Mouse (Mus musculus): ENCODE data around the gene Gadd45gip1.

The Gadd45gip1 gene

DNA sequence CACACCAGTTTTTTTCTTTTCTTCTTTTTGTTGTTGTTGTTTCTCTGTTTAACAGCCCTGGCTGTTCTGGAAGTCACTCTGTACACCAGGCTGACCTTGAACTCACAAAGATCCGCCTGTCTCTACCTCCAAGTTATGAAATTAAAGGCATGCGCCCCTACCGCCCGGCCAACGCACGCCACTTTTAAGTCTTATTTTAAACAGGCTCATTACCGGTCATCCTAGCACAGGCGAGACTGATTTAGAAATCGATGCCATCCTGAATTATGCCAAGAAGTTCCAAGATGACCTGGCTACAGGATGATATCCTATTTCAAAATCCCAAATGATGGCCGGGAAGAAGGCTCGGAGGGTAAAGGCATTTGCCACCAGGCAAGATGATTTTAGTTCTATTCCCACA lies at the start of gene Gadd45gip1:
TSS of gene Gadd45gip1 (plus strand) at position 33 of the 400 bp plus-strand sequence.
- DNase-seq = peak; percentile 44 to 51

DNA sequence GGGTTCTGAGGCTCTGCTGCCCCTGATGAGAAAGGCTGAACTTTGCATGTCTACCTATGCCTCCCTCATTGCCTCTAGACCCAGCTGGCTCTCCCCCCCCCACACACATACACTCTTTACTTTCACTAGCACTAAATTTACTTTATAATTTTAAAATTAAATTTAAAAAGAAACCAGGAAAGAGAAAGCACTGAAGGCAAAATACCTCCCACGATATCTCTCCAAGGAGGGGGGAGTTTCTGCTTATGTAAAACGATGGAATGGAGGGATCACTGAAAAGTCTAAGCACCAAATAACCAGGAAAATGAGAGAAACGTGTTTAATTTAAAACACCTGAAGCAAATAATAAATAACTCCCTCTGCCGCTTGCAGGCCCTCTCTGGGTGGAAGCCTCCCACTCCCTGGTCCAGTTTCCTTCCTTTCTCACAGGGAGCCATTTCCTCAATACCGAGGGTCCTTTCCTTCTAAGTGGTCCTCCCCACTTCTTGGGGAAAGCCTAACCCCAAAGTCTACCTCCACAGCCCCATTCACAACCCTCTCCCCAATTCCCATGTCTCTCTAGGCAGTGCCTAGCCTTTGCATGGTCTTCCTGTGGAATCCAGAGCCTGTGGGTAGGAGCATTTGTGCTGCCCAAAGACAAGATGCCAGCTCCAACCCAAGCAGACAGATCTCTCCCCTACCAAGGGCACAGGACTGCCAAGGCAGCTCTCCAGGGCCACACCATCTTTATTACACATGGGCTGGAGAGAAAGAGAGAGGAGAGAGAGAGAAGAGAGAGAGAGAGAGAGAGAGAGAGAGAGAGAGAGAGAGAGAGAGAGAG lies 49.4 kb upstream of the Gadd45gip1 start:
- DNase-seq = no peak

DNA sequence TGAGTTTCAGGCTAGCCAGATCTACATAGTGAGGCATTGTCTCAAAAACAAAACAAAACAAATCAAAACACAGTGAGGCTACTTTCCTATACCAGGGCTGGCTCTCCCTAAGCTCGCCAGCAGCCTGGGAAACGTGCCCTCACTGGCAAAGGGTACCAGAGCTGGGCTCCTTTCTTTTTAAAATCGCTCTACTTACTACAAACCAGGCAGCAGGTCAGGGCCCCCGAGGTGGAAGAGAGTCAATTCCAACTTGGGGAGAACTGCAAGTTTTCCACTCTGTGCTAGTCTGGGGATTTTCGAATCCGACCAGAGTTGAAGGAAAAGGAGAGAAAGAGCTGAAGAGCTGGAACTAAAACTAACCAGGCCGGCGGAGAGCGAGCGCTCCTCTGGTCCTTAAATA lies 48.6 kb upstream of the Gadd45gip1 start:
- DNase-seq = no peak

DNA sequence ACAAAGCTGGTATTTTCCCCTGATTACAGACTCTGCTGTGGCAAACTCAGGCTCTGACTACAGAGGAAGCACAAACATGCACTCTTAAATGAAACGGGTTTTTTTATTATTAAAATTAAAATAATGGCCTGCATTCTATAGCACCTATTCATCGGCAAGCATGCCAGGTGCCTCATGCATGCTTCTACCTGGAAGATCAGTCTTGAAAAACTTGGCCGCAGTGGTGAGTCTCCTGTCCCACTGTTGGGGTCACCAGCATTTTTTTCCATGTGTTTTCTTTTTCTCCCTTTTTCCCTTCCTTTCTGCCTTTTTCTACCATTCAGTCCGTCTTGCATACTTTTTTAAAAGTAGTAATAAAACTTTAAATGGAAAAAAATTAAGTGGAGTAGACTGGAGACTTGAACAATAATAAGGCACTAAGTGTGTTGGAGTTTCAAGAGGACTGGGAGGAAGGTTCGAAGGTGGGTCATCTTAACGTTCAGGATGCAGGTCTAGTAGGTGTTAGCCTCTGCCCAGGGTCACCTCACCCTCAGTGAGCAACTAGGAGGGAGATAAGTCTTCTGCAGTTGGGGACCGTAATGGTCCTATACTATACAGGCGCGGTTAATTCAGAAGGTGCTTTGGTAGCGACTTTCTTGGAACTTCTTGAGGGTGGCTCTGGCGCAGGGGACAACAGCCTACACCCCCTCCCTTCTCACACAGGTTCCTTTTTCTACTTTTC lies 48.0 kb upstream of the Gadd45gip1 start:
- no peak for DNase-seq

DNA sequence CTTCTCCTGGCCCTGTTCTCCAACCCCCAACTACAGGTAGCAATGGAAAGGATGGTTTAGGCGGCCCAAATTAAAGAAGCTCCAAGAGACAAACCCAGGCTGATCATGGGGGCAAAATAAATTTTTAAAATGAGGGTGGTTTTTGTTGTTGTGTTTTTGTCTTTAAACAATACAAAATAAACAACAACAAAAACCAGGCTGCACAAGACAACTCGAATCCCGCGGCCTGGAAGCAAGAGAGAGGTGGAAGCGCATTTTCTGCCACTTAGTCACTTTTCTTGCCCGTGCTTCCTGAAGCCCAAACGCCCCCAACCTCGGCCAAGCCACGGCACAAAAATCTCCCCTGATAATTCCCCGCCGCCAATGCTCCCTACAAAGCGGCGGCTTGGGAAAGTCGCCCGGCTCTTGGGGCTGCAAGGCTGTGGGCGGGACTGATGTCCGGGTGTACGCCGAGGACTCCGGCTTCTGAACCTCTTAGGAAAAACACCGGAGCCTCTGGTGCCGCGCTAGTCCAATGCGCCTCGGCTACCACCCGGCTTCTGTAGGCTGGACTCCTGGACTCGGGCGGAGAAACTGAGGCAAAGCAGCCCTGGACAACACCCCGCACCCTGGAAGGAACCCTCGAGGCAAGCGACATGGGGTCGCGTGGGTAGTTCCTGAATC lies 47.3 kb upstream of the Gadd45gip1 start:
- no peak for DNase-seq

DNA sequence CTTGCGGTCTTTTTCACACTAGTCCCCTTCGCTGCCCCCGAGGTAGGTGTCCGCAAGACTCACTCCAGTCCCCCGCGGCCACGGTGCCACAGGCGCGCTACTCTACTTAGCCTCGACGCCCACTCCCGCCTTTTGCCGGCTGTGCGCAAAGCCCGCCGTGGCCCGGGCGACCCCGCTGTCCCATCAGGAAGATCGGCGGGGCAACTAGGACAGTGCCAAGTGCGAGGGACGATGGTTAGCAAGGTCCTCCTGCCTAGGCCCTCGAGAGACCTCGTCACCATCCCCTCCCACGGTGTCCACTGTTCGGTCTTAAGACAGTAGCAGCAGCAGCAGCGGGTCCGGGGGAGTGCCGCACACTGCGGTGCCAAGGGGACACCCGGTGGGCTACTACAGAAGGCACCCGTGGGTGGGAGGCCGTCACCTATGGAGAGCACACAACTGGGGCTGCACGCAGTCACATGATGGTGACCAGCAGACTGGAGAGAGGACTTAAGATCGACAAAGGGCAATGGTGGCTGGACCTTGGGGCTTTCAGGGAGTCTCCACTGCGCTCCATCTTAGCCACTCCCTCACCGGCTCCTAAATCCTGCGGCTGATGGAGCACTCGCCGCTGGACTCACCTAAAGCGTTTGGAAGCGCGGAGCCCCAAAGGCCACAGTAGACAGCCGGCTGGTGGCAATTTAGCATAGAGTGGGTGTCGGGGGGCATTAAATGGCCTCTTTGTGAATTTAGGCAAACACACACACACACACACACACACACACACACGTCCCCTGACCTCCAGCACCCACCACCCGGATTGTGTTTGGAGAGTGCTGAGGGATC lies 46.4 kb upstream of the Gadd45gip1 start:
- DNase-seq = no peak

DNA sequence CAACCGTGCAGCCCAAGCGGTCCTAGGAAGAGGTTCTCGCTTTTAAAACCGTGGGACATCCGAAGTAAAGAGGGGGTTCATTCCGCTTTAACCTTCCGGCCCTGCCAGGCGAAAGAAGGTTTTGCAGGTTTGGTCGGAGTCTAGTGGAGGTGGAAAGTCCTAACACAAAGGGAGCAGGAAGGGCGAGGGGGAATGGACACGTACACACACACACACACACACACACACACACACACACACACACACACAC lies 45.9 kb upstream of the Gadd45gip1 start:
- no peak for DNase-seq

DNA sequence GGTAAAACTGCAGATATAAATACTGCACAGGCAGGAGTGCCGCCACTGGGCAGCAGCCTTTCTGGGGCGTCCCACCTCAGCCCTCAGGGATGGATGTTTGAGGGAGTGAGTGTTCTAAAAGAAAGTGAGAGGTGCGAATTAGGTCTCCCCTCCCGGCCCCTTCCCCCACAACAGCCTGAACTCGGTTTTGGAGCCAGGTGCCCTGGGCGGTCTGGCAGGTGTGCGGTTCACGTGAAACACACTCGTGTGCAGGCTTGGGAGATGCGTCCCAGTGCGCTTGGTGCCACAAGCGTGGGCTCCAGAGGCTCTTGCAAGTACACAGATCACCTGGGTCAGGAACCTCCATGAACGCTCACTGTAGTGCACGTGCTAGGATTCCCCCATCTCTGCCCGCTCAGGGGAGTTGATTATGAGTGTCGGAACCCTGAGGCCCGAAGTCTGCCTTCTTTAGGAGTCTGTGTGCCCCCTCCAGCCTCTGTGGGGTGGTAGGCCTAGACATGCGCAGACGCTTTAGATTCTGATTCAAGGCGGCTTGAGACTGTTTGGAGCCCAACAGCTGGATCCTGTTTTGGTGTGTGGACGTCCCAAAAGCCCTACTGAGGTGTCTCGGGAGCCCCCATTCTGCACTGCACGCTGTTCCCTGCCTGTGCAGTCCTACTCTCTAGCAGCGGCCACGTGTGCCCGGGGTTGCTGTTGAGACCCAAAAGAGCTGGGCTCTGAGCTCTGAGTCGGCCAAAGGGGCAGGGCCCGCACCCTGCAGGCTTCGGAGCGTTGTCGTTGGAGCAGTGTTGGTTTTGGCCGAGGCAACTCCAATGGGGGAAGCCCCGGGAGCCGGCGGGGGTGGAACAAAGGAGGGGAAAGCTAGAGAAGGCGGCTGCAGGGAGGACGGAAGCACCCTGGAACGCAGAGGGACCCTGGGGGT lies 45.3 kb upstream of the Gadd45gip1 start:
- DNase-seq = peak; percentile 77 to 84

DNA sequence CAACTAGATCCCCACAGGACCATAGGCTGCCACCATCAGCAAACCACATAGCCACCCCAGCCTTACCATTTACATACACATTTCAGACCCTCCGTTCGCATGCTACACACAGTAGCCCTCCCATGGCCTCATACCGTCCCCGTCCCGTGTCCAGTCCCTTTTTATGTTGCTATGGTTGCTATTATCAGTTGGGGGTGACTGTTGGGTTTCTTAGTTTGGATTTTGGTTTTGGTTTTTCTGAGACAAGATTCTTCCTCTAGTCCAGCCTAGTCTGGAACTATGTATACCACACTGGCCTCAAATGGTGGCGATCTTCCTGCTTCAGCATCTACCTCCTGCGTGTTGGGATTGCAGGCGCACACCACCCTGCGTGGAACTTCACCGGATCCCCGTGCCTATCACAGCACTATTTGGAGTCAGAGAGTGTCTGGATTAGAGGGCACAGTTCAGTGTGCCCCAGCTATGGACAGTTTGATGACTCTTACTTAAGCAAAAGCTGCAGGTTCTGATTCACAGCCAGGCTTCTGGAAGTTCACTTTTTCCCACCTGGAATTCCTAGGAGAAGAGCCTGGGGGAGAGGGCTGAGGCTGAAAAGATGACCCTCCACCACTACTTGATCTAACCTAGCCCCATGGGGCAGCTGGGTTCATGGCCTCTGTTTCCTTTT lies 44.4 kb upstream of the Gadd45gip1 start:
- no peak for DNase-seq

DNA sequence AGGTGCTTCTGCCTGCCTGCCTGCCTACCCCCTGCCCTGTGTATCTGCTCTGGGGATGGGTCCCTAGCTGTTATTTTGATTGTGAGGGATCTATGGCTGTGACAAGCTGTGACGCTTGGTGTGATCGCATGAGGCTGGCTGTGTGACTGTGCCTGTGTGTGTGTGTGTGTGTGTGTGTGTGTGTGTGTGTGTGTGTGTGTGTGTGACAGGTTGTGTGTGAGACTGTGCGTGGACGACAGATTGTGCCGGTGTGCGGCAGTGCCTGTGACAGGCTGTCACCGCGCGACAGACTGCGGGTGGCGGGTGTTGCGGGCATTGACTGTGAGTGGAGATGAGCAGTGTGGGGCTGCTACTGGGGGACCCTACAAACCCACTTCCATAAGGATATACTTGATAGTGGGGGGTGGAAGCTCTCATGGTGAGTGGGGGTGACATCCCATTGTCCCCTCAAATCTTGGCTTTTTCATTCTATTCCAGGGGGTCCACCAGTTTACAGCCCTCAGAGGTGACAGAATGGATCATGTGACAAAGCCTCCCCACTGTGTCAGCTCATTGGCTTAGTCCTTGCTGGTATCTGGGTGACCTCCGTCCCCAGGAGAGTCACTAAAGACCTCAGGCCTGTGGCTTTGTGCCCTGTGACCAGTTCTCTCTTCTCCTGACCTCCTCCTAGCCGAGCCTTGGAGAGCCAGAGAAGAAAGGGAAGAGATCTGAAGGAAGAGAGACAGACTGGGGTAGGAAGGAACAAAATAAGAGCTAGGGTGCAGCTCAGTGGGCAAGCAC lies 43.6 kb upstream of the Gadd45gip1 start:
- no peak for DNase-seq

DNA sequence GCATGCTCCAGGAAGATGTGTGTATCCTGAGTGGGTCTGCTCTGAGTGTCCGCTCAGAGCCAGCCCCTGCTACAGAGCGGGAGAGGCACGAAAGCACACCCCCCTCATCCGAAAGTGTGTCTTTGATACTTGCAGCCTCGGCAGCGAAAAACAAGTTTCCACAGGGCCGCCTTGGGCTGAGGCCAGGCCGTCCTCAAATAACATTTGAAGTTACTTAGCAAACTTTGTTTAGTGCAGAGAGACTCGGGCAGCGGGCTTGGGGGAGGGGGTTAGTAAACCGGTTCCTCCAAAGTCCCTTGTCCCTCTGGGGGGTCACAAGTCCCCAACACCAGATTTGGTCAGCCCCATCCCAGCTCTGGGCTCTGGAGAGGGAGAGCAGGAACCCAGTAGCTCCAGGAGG lies 42.4 kb upstream of the Gadd45gip1 start:
- peak; percentile 81 to 89 for DNase-seq

DNA sequence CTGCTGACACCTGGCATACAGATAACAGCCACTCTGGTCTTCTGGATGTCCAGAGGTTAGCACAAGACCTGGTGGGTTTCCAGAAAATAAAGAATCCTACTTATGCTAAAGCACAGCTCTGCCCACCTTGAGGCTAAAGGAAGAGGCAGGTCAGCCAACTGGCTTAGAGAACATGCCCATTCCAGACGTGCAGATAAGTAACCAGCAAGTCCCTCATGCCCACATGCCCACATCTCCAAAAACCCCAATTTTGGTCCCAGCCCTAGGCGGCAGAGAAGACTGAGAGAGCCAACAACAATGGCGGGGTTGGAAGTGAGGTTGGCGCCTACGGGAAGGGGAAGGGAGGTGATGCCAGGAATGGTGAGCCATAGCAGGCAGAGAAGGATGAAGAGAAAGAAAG lies 42.0 kb upstream of the Gadd45gip1 start:
- DNase-seq = no peak

DNA sequence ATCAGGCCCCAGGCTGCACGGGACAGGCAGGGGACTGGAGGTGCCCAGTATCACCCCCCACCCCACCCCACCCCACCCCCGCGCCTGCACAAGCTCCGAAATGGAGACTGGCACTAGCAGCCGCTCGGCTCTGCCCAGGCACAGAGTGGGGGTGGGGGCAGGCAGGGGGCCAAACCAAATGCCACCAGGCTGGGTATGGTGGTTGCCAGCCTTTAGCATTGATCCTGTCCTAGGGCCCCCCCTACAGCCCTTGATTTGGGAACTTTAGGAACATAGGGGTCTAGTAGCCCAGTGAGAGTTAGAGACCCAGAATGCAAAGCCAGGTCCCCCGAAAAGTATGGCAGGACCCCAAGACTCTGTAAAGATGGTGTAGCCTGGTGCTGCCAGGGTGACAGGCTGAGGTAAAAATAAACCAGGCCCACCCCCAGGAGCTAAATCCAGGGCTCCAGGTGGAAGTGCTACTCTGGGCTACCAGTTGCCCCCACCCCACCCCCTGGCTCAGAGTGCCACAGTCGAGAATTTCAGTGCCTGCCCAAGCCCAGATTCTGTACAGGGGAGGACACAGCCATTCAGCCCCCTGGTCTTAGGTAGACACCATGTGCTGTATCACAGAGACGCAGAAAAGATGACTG lies 41.4 kb upstream of the Gadd45gip1 start:
- no peak for DNase-seq

DNA sequence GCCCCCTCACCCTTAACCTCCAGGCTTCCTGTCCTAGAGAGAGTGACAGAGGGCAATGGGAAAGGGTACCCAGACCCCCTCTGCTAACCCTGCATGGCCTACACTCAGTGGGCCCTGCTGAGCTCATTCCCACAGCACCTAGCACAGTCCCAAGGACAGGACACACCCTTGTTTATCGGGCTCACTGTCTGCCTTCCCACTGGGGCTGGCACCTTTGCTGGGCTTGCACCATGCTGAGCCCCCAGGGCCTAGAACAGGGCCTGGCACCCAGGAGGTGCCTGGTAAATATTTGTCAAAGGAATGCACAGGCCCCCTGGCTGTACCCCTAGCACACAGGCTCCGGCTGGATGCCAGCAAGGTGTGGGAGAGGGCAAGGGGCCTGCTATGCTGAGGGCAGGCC lies 40.8 kb upstream of the Gadd45gip1 start:
- no peak for DNase-seq

DNA sequence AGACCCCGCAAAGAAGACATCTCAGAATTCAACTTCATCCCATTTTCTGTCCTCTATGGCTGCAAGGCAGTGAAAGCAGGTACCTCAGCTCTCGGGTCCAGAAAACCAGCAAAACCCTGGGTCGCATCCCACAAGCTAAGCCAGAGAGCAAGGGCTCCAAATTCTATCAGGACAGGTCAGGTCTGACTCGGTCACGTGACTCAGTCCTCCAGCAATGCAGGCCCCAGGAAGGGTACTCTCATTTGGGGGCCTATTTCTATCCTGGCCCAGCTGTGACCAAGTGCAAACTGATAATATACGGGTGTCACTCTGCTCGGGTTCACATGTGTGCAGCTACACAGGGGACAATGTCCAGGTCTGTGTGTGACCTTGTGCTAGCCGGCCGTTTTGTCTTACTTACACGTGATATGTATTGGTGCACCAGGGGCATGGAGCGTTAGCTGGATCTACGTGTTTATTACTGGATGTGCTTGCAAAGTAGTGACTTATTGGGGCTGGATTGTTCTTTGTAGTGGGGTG lies 38.8 kb upstream of the Gadd45gip1 start:
- no peak for DNase-seq

DNA sequence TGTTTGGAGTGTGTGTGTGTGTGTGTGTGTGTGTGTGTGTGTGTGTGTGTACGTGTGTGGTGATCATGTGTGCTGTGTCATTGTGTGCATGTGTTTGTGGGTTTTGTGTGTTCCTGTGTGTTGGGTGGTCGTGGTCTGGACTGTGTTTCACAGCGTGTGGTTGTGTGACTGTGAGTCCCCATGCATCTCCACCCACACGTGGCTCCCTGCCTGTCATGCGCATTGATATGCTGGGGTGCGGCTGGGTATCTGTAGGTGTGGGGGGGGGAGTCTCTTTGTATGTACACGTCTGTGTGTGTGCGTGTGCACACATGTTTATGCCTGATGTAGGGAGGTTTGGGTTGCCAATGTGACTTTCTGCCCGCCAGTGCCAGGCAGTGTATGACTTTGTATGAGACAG lies 38.2 kb upstream of the Gadd45gip1 start:
- no peak for DNase-seq

DNA sequence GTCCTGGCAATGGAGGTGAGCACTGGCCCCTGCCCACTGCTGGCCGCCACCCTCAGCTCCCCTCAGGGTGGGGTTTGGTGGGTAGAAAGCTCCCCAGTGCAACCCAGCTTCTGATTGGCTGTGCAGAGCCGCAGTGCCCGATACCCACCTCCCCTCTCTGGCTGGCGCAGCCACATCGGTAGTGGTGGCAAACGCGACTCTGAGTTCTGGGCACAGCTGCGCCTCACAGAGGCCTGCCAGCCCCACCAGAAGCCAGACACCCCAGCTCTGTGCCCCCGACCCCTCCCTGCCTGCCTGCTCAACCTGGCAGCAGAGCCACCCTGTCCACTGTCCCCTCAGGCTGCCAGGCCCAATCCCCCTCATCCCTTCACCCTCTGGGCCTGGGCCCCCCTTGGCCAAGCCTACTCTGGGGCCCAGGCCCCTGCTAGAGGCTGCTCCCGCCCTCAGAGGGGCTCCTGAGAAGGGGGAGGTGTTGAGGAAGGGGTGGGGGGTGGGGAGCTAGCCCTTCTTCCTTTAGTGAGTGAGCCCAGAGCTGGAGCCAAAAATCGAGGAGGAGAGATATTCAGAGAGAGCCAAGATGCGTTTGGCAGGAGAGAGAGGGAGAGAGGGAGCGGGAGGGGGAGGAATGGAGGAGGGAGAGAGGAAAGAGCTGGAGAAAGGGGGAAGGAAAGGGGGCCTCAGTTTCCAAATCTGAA lies 37.4 kb upstream of the Gadd45gip1 start:
- DNase-seq = no peak

DNA sequence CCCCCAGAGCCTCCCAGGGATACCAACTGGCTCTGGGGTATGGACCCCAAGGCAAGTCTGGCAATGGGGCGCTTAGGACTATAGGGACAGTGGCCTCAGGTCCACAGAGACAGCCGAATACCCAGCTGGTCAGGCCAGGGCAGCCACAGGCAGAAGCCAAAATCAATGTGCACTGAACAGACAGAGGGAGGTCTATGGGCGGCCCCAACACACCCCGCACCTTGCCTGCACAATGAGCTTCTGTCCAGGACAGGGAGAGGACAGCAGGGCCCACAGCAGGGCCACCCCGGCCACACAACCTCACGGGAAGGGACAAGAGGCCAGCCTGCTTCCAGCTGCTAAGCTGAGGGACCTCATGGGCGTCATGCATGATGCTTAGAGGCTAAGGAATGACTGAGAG lies 36.8 kb upstream of the Gadd45gip1 start:
- no peak for DNase-seq

DNA sequence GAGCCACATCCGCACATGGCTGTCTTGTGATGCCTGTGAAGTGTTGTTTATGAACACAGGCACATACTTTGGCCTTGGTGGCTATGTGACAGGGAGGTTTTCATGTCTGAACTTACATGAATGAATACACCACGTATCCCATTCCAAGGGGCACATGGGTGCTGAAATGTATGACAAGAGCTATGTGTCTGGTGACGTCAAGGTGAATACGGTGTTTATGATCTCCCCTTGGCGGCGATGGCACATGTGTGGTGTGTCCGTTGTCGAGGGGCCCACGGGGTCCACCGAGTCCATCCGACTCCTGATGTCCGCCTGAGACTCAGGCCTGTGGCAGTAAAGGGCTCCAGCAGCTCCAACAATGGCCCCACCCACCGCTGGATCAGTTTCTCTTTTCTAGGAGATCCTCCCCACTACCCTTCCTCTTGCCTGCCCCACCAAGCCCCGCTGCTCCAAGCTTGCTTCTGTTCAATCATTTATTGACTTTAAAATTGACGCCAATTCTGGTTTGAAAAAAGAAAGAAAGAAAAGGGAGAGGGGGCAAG lies 34.0 kb upstream of the Gadd45gip1 start:
- no peak for DNase-seq

Data from lung, adult 18-20 months (tissue).